Mouse (Mus musculus) splenic B cell, adult 2 months (primary cell): ENCODE results near the gene Clvs2.

Experiments
- DNase-seq: peaks from one replicate; pipeline ENCODE4 v3.0.0-alpha.2; 2011; ENCODE audit warnings: low read depth, low spot score
- H3K27me3 ChIP-seq: 2 replicates; pipeline ENCODE4 v1.6.1; 2012; ENCODE audit warnings: mild to moderate bottlenecking, low read length, moderate library complexity, mixed read lengths; ENCODE audit not compliant: control insufficient read depth, poor library complexity, insufficient read depth, severe bottlenecking
- H3K36me3 ChIP-seq: 2 replicates; pipeline ENCODE4 v1.6.1; 2012; ENCODE audit warnings: mild to moderate bottlenecking, low read length, moderate library complexity, mixed read lengths; ENCODE audit not compliant: control insufficient read depth, poor library complexity, insufficient read depth, severe bottlenecking

The Clvs2 gene

DNA sequence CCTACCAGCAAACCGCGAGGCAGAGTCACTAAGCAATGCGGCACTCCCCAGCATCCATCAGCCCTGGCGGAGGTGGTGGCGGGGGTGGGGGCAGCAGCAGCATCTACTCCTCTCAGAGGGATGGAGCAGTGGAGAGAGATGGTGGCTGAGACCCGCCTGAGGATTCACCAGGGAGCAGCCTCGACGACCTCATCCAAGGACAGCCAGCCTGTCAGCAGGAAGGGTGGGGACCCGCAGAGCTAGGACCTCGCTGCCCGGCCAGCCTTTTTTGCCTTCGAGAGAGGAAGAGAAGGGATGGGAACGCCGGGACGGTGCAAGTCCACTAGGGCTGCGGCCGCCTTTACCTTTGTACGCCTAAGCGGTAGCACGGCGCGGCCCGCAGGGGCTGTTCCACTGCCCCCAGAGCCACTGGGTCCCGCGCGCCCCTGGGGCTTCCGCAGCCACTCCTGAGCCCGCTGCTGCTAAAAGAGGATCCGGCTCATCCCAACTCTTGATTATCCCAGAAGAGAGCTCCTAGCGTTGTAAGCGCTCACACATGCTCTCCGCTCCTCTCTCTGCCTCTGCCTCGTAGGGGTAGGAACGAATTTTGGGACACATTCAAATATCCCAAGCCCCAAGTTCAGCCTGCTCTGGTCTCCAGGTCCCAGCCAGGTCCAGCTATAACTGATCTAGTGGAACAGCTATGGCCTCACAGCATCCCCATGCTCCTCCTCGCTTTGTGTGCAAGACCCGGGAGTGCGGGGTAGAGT lies at the start of gene Clvs2:
Clvs2 (minus strand) TSS at position 639 of the 749 bp plus-strand sequence.
- Histone ChIP-seq H3K36me3 (no peaks in the 10 kb centered on the region), H3K27me3 (no peaks in the 10 kb centered on the region)
- no peak for DNase-seq

DNA sequence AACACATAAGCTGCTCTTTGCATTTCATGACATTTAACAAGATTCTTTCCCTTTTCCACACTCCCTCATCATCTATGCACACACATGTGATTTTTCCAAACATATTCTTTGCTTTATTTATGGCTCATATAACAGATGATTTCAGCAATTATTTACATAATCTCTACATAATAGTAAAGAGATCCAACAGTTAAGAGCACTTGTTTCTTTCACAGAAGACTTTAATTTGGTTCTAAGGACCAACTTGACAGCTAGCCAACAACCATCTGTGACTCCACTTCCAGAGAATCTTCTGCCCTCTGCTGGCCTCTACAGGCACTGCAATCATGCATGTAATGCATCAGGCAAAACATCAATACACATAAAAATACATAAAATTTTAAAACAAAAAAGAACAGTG lies 28.6 kb upstream of the Clvs2 start:
- no peak for DNase-seq
- Histone ChIP-seq H3K27me3 (no peaks in the 10 kb centered on the region), H3K36me3 (no peaks in the 10 kb centered on the region)

DNA sequence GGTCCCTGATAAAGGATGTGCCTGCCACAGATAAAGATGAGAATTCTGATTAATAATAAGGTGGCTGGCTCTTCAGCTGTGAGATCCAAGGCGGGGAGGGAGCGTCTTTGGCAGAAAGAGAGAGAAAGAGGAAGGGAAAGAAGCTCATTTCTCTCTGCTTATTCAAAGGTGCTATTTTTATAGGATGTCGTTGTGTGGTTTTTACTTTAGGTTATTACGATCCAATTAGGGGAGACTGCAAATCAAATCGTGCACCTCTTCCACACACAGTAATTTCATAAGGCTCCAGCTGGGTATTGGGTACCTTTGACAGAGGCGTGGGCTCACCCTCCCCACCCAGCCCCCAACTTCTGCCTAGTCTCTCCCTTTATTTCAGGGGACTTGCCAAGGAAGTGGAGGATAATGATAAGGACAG lies 985 bp downstream of the Clvs2 start:
- no peaks in the 10 kb centered on the region for H3K36me3 ChIP-seq
- no peak for DNase-seq
- H3K27me3 ChIP-seq: no peaks in the 10 kb centered on the region

GRCm38 (mm10) chr10:33622700-33623099 lies 1.9 kb downstream of the Clvs2 start:
- DNase-seq: no peak

DNA sequence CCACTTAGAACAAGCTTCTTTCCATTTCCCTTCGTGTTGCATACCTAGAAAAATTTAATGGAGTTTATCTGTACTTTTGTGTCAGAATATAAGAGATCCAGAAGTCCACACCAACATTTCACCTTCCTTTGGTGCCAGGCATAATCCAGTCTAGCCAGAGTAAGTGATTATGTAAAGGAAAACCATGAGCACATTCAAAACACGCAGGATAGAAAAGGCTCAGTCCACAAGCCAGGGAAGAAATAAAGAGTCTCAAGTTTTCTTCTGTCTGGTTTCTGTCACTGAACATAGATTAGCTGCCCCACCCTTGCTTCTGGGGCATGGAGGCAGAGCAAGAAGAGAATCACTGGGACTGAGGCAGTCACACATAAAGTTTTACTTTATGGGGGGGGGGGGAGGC lies 8.4 kb downstream of the Clvs2 start:
- Histone ChIP-seq H3K36me3 (no peaks in the 10 kb centered on the region), H3K27me3 (no peaks in the 10 kb centered on the region)
- DNase-seq: no peak

More at GRCm38 (mm10) chr10:33622700-33623099, 1.9 kb downstream of the Clvs2 start:
- Histone ChIP-seq H3K36me3 (no peaks in the 10 kb centered on the region), H3K27me3 (no peaks in the 10 kb centered on the region)

GRCm38 (mm10) chr10:33613197-33613596 lies 11.4 kb downstream of the Clvs2 start:
- H3K27me3 ChIP-seq: no peaks in the 10 kb centered on the region
- no peak for DNase-seq
- H3K36me3 ChIP-seq: no peaks in the 10 kb centered on the region

DNA sequence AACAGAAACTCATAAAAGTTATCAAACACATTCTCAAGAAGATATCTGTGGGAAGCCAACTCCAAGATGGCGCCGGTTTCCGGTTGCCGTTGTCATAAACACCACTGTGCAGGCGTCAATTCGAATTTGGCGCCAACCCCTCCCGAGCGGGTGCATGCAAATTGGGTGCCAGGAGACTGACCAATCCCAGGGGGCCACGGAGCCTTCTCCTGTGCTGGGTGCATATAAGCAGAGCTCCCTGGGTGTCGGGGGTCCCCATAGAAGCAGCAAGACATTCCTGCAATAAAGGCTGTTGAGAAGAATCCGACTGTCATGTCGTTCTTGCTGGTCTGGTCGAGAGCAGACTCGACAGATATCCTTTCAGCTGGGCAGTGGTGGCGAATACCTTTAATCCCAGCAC lies 31.8 kb downstream of the Clvs2 start:
- Histone ChIP-seq H3K36me3 (no peaks in the 10 kb centered on the region), H3K27me3 (no peaks in the 10 kb centered on the region)
- no peak for DNase-seq

DNA sequence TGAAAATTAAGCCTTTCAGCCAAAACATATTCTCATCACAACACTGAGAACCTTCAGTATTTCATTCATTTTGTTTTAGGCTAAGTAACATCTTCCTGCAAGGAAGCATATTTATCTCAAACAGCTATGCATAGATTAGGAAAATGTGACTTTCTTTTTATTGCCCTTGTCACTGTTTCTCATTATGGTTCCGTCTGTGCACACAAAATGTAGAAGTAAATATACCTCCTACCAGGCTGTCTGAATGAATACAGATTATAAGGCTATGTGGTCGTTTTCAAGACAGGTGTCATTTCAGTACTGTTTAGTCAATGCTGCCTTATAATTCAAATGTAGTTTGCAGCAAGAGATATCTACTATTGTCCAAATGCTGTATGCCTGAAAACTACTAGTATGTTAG lies 35.8 kb downstream of the Clvs2 start:
- Histone ChIP-seq H3K27me3 (no peaks in the 10 kb centered on the region), H3K36me3 (no peaks in the 10 kb centered on the region)
- DNase-seq: no peak

DNA sequence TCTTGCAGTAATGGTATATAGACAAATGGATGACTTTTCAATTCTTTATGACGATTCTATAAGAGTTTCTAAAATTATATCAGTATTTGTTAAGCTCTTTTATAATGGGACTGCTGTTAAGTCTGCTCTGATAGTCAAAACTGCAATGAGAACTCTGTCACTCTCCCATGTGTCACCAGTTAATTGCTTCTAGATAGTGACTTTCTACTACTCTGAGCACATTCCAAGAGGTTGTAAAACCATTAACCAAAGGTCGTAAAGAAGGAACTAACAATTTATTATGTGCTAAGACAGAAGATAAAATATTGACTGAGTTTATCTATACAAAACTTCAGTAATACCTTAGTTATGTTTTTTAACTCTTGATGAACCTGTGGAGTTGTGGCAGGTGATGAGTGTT lies 37.5 kb downstream of the Clvs2 start:
- H3K36me3 ChIP-seq: no peaks in the 10 kb centered on the region
- no peak for DNase-seq

GRCm38 (mm10) chr10:33558081-33558480 lies 66.5 kb downstream of the Clvs2 start:
- H3K36me3 ChIP-seq: no peaks in the 10 kb centered on the region
- DNase-seq: no peak
- no peaks in the 10 kb centered on the region for H3K27me3 ChIP-seq

More for the DNA sequence above, 37.5 kb downstream of the Clvs2 start:
- no peaks in the 10 kb centered on the region; the same call in 1 of the 2 replicates for H3K27me3 ChIP-seq

- Histone ChIP-seq H3K27me3 (no peaks in the 10 kb centered on the region), H3K36me3 (no peaks in the 10 kb centered on the region)
- DNase-seq: no peak
Observed at GRCm38 (mm10) chr10:33540331-33540730, 84.2 kb downstream of the Clvs2 start.
